Mouse (Mus musculus): ENCODE measurements around the gene Cdca3. TPM values are rescaled to one million over a fixed set of nuclear protein-coding genes. Genes with fewer than 3 reads are reported as not detected.
A peak's percentile ranks its signal among the peaks of the same experiment; 100 is the strongest.

The Cdca3 gene
- total RNA-seq, 1 experiment = 128 TPM

GRCm38 (mm10) chr6:124859725-124860124, 30.4 kb downstream of the Cdca3 start:
- Histone ChIP-seq H3K4me3 (ENCODE audit: insufficient read depth in 1 of 2, low read depth in 1 of 2, low read length in 2 of 2, poor library complexity in 1 of 2, severe bottlenecking in 1 of 2) (peak overlapping the region in 1 of 2 experiments; percentile 35; a peak in 2 of 4 replicates), H3K9ac (ENCODE audit: insufficient read depth, low read depth, low read length, poor library complexity, severe bottlenecking) (no peak overlapping the region), H3K27ac (ENCODE audit: insufficient read depth, low read depth, low read length, poor library complexity, severe bottlenecking) (no peak overlapping the region), H3K36me3 (ENCODE audit: control insufficient read depth, insufficient read depth, low read length, poor library complexity, severe bottlenecking) (no peaks in the 10 kb centered on the region; the same call in 1 of the 2 replicates), H3K9me3 (ENCODE audit: control insufficient read depth, insufficient read depth, low read depth, low read length) (no peaks in the 10 kb centered on the region), H3K4me1 (ENCODE audit: control insufficient read depth in 2 of 2, insufficient read depth in 2 of 2, low read length in 2 of 2, poor library complexity in 1 of 2) (peaks cover 7 to 44% of the 10 kb centered on the region in 2 experiments)
- in situ Hi-C loops (cut with MboI; ENCODE audit: low sequenced_read_pairs in 2 of 2, unreplicated experiment in 2 of 2) = no loop called here
- peak; percentile 68 for DNase-seq (ENCODE audit: low read depth, low spot score)
- peak; percentile 53; the same call in 1 of the 2 replicates for TF ChIP-seq ZC3H11A (IDR thresholded peaks at IDR 0.05; ENCODE audit: borderline replicate concordance, low read depth, low read length)
- TF ChIP-seq HCFC1 (IDR thresholded peaks at IDR 0.05; ENCODE audit: borderline replicate concordance, insufficient read depth, low read length) = no peak

- Histone ChIP-seq H3K27ac (ENCODE audit: insufficient read depth, low read depth, low read length, poor library complexity, severe bottlenecking) (no peak overlapping the region), H3K4me1 (ENCODE audit: control insufficient read depth in 2 of 2, insufficient read depth in 2 of 2, low read length in 2 of 2, poor library complexity in 1 of 2) (peaks cover 7 to 39% of the 10 kb centered on the region in 2 experiments), H3K36me3 (ENCODE audit: control insufficient read depth, insufficient read depth, low read length, poor library complexity, severe bottlenecking) (no peaks in the 10 kb centered on the region; the same call in 1 of the 2 replicates), H3K4me3 (ENCODE audit: insufficient read depth in 1 of 2, low read depth in 1 of 2, low read length in 2 of 2, poor library complexity in 1 of 2, severe bottlenecking in 1 of 2) (no peak overlapping the region), H3K9ac (ENCODE audit: insufficient read depth, low read depth, low read length, poor library complexity, severe bottlenecking) (no peak overlapping the region), H3K9me3 (ENCODE audit: control insufficient read depth, insufficient read depth, low read depth, low read length) (no peaks in the 10 kb centered on the region)
- TF ChIP-seq MAFK (IDR thresholded peaks at IDR 0.05; ENCODE audit: insufficient read depth, low read depth, low read length) = no peak
- no peak for TF ChIP-seq CHD2 (IDR thresholded peaks at IDR 0.05; ENCODE audit: low read depth, low read length)
- TF ChIP-seq HCFC1 (IDR thresholded peaks at IDR 0.05; ENCODE audit: borderline replicate concordance, insufficient read depth, low read length) = no peak
- no peak for TF ChIP-seq ZNF384 (IDR thresholded peaks at IDR 0.05; ENCODE audit: low read depth, low read length)
- no peak for TF ChIP-seq ZC3H11A (IDR thresholded peaks at IDR 0.05; ENCODE audit: borderline replicate concordance, low read depth, low read length)
- in situ Hi-C loops (cut with MboI; ENCODE audit: low sequenced_read_pairs in 2 of 2, unreplicated experiment in 2 of 2) = no loop called here
- DNase-seq (ENCODE audit: low read depth, low spot score) = no peak
Observed at GRCm38 (mm10) chr6:124860511-124860910, 31.2 kb downstream of the Cdca3 start.

GRCm38 (mm10) chr6:124861266-124861665, 31.9 kb downstream of the Cdca3 start:
- H3K27ac ChIP-seq (ENCODE audit: insufficient read depth, low read depth, low read length, poor library complexity, severe bottlenecking) = peak overlapping the region; percentile 7; the same call in 1 of the 2 replicates
- H3K4me1 ChIP-seq (ENCODE audit: control insufficient read depth in 2 of 2, insufficient read depth in 2 of 2, low read length in 2 of 2, poor library complexity in 1 of 2) = peaks cover 7 to 35% of the 10 kb centered on the region in 2 experiments
- H3K36me3 ChIP-seq (ENCODE audit: control insufficient read depth, insufficient read depth, low read length, poor library complexity, severe bottlenecking) = no peaks in the 10 kb centered on the region; the same call in 1 of the 2 replicates
- no peaks in the 10 kb centered on the region for H3K9me3 ChIP-seq (ENCODE audit: control insufficient read depth, insufficient read depth, low read depth, low read length)
- in situ Hi-C loops (cut with MboI; ENCODE audit: low sequenced_read_pairs in 2 of 2, unreplicated experiment in 2 of 2) = no loop called here
- no peak for DNase-seq (ENCODE audit: low read depth, low spot score)
- H3K9ac ChIP-seq (ENCODE audit: insufficient read depth, low read depth, low read length, poor library complexity, severe bottlenecking) = no peak overlapping the region
- no peak for TF ChIP-seq CHD2 (IDR thresholded peaks at IDR 0.05; ENCODE audit: low read depth, low read length)
- TF ChIP-seq ZC3H11A (IDR thresholded peaks at IDR 0.05; ENCODE audit: borderline replicate concordance, low read depth, low read length) = no peak
- TF ChIP-seq HCFC1 (IDR thresholded peaks at IDR 0.05; ENCODE audit: borderline replicate concordance, insufficient read depth, low read length) = no peak
- TF ChIP-seq MAFK (IDR thresholded peaks at IDR 0.05; ENCODE audit: insufficient read depth, low read depth, low read length) = no peak
- TF ChIP-seq ZNF384 (IDR thresholded peaks at IDR 0.05; ENCODE audit: low read depth, low read length) = no peak
- H3K4me3 ChIP-seq (ENCODE audit: insufficient read depth in 1 of 2, low read depth in 1 of 2, low read length in 2 of 2, poor library complexity in 1 of 2, severe bottlenecking in 1 of 2) = no peak overlapping the region

GRCm38 (mm10) chr6:124861802-124862201, 32.5 kb downstream of the Cdca3 start:
- H3K4me1 ChIP-seq (ENCODE audit: control insufficient read depth in 2 of 2, insufficient read depth in 2 of 2, low read length in 2 of 2, poor library complexity in 1 of 2) = peaks cover 7 to 35% of the 10 kb centered on the region in 2 experiments
- DNase-seq (ENCODE audit: low read depth, low spot score) = no peak
- no peak overlapping the region for H3K4me3 ChIP-seq (ENCODE audit: insufficient read depth in 1 of 2, low read depth in 1 of 2, low read length in 2 of 2, poor library complexity in 1 of 2, severe bottlenecking in 1 of 2)
- TF ChIP-seq ZNF384 (IDR thresholded peaks at IDR 0.05; ENCODE audit: low read depth, low read length) (no peak), MAFK (IDR thresholded peaks at IDR 0.05; ENCODE audit: insufficient read depth, low read depth, low read length) (no peak), CHD2 (IDR thresholded peaks at IDR 0.05; ENCODE audit: low read depth, low read length) (no peak), ZC3H11A (IDR thresholded peaks at IDR 0.05; ENCODE audit: borderline replicate concordance, low read depth, low read length) (no peak), HCFC1 (IDR thresholded peaks at IDR 0.05; ENCODE audit: borderline replicate concordance, insufficient read depth, low read length) (no peak)
- H3K36me3 ChIP-seq (ENCODE audit: control insufficient read depth, insufficient read depth, low read length, poor library complexity, severe bottlenecking) = no peaks in the 10 kb centered on the region; the same call in 1 of the 2 replicates
- in situ Hi-C loops (cut with MboI; ENCODE audit: low sequenced_read_pairs in 2 of 2, unreplicated experiment in 2 of 2) = no loop called here
- H3K27ac ChIP-seq (ENCODE audit: insufficient read depth, low read depth, low read length, poor library complexity, severe bottlenecking) = no peak overlapping the region
- no peaks in the 10 kb centered on the region for H3K9me3 ChIP-seq (ENCODE audit: control insufficient read depth, insufficient read depth, low read depth, low read length)
- no peak overlapping the region for H3K9ac ChIP-seq (ENCODE audit: insufficient read depth, low read depth, low read length, poor library complexity, severe bottlenecking)

All from ES-E14 (cell line).